Mouse (Mus musculus) CH12.LX (cell line): ENCODE results near the gene Dkkl1. TPM values are rescaled to one million over a fixed set of nuclear protein-coding genes. Genes with fewer than 3 reads are reported as not detected.

Source experiments
- DNase-seq: peaks from one replicate; pipeline ENCODE4 v3.0.0-alpha.2; 2013; ENCODE audit errors: extremely low read depth
- H3K27ac ChIP-seq: 2 replicates; pipeline ENCODE4 v1.5.1; 2012; ENCODE audit warnings: low read depth, mild to moderate bottlenecking, control low read depth, moderate library complexity; ENCODE audit not compliant: insufficient read depth
- H3K27me3 ChIP-seq: replicated peaks from 2 replicates; pipeline ENCODE3; 2012; ENCODE audit warnings: inconsistent platforms
- H3K36me3 ChIP-seq, 2 experiments: replicated peaks in 1 of 2; 2 replicates each; pipeline versions ENCODE3 to v1.6.1; 2012; ENCODE audit warnings: inconsistent platforms in 1 of 2, low read length in 1 of 2, mild to moderate bottlenecking in 1 of 2, mixed read lengths in 1 of 2, moderate library complexity in 1 of 2; ENCODE audit not compliant: control insufficient read depth in 1 of 2, insufficient read depth in 1 of 2
- H3K4me1 ChIP-seq, 2 experiments: 2 replicates each; pipeline ENCODE4 v1.6.1; 2012; ENCODE audit warnings: inconsistent platforms in 1 of 2, moderate library complexity in 1 of 2; ENCODE audit not compliant: insufficient read depth in 2 of 2, control insufficient read depth in 1 of 2
- H3K4me2 ChIP-seq: 2 replicates; pipeline ENCODE4 v1.6.1; 2012; ENCODE audit warnings: low read depth, mild to moderate bottlenecking, control low read depth; ENCODE audit not compliant: poor library complexity, insufficient read depth, severe bottlenecking
- H3K4me3 ChIP-seq, 3 experiments: fragments of 150-350 bp in 1 of 3; sonication (generic) in 1 of 3; replicated peaks in 1 of 3; 2 replicates each; pipeline versions ENCODE3 to v1.5.1; 2011 to 2012; ENCODE audit warnings: low read depth in 2 of 3, low read length in 2 of 3, mild to moderate bottlenecking in 2 of 3, moderate library complexity in 2 of 3, control low read depth in 1 of 3, improper control_type of control experiment in 1 of 3, inconsistent platforms in 1 of 3, mixed read lengths in 1 of 3; ENCODE audit not compliant: poor library complexity in 1 of 3
- H3K79me2 ChIP-seq: replicated peaks from 2 replicates; pipeline ENCODE4 v1.6.1; 2012; ENCODE audit warnings: mild to moderate bottlenecking, moderate library complexity; ENCODE audit not compliant: control insufficient read depth, poor library complexity, insufficient read depth, severe bottlenecking; ENCODE audit errors: extremely low read depth
- H3K9ac ChIP-seq: 2 replicates; pipeline ENCODE4 v1.6.1; 2012; ENCODE audit warnings: low read depth, mild to moderate bottlenecking, control low read depth, moderate library complexity; ENCODE audit not compliant: insufficient read depth
- H3K9me3 ChIP-seq: replicated peaks from 2 replicates; pipeline ENCODE3; 2012; ENCODE audit warnings: low read length, inconsistent platforms, mixed read lengths
- CHD2 ChIP-seq: IDR thresholded peaks from 2 replicates; pipeline ENCODE4 v1.6.1; 2011; ENCODE audit warnings: low read length, improper control_type of control experiment
- CTCF ChIP-seq, 2 experiments: IDR thresholded peaks in 1 of 2; conservative IDR thresholded peaks in 1 of 2; 2 replicates each; pipeline ENCODE4 v1.5.1; 2011 to 2012; ENCODE audit warnings: low read depth in 2 of 2, low read length in 2 of 2, improper control_type of control experiment in 1 of 2, inconsistent platforms in 1 of 2, mild to moderate bottlenecking in 1 of 2, moderate library complexity in 1 of 2
- ELF1 ChIP-seq: IDR thresholded peaks from 2 replicates; pipeline ENCODE4 v1.6.1; 2014; ENCODE audit warnings: low read depth, mild to moderate bottlenecking, inconsistent platforms, low read length, improper control_type of control experiment
- EP300 ChIP-seq: IDR thresholded peaks from 2 replicates; pipeline ENCODE4 v1.6.1; 2011; ENCODE audit warnings: low read length, improper control_type of control experiment
- ETS1 ChIP-seq: conservative IDR thresholded peaks from 2 replicates; pipeline ENCODE4 v1.6.1; 2012; ENCODE audit warnings: low read depth, mild to moderate bottlenecking, inconsistent platforms, low read length, improper control_type of control experiment, moderate library complexity
- GABPA ChIP-seq: IDR thresholded peaks from 2 replicates; pipeline ENCODE4 v1.6.1; 2012; ENCODE audit warnings: low read depth, low read length, improper control_type of control experiment, inconsistent platforms; ENCODE audit not compliant: insufficient replicate concordance
- HCFC1 ChIP-seq: IDR thresholded peaks from 2 replicates; pipeline ENCODE4 v1.6.1; 2012; ENCODE audit warnings: low read depth, mild to moderate bottlenecking, inconsistent platforms, low read length, improper control_type of control experiment
- IRF4 ChIP-seq: IDR thresholded peaks from 2 replicates; pipeline ENCODE4 v1.6.1; 2014; ENCODE audit warnings: low read depth, mild to moderate bottlenecking, inconsistent platforms, low read length, improper control_type of control experiment
- JUN ChIP-seq: IDR thresholded peaks from 2 replicates; pipeline ENCODE4 v1.6.1; 2011; ENCODE audit warnings: low read depth, mild to moderate bottlenecking, low read length, improper control_type of control experiment, moderate library complexity; ENCODE audit not compliant: insufficient read depth
- JUND ChIP-seq: conservative IDR thresholded peaks from 2 replicates; pipeline ENCODE4 v1.6.1; 2011; ENCODE audit warnings: low read depth, low read length, improper control_type of control experiment
- KAT2A ChIP-seq: IDR thresholded peaks from 2 replicates; pipeline ENCODE4 v1.6.1; 2012; ENCODE audit warnings: low read length, improper control_type of control experiment, inconsistent platforms; ENCODE audit not compliant: insufficient replicate concordance
- MAX ChIP-seq: IDR thresholded peaks from 2 replicates; pipeline ENCODE4 v1.6.1; 2011; ENCODE audit warnings: low read length, improper control_type of control experiment
- MEF2A ChIP-seq: IDR thresholded peaks from 2 replicates; pipeline ENCODE4 v1.6.1; 2014; ENCODE audit warnings: low read depth, mild to moderate bottlenecking, inconsistent platforms, low read length, improper control_type of control experiment, borderline replicate concordance
- MXI1 ChIP-seq: IDR thresholded peaks from 2 replicates; pipeline ENCODE4 v1.6.1; 2011; ENCODE audit warnings: mild to moderate bottlenecking, low read depth, low read length, improper control_type of control experiment
- NRF1 ChIP-seq: IDR thresholded peaks from 2 replicates; pipeline ENCODE4 v1.6.1; 2014; ENCODE audit warnings: low read depth, mild to moderate bottlenecking, inconsistent platforms, low read length, improper control_type of control experiment, moderate library complexity
- POLR2A ChIP-seq: IDR thresholded peaks from 2 replicates; pipeline ENCODE4 v1.6.1; 2011; ENCODE audit warnings: low read depth, mild to moderate bottlenecking, improper control_type of control experiment, low read length
- RAD21 ChIP-seq: IDR thresholded peaks from 2 replicates; pipeline ENCODE4 v1.6.1; 2011; ENCODE audit warnings: low read depth, mild to moderate bottlenecking, low read length, improper control_type of control experiment, moderate library complexity
- SMC3 ChIP-seq: IDR thresholded peaks from 2 replicates; pipeline ENCODE4 v1.6.1; 2011; ENCODE audit warnings: low read depth, low read length, improper control_type of control experiment
- TCF12 ChIP-seq: IDR thresholded peaks from 2 replicates; pipeline ENCODE4 v1.6.1; 2014; ENCODE audit warnings: low read depth, mild to moderate bottlenecking, inconsistent platforms, low read length, improper control_type of control experiment
- UBTF ChIP-seq: IDR thresholded peaks from 2 replicates; pipeline ENCODE4 v1.6.1; 2012; ENCODE audit warnings: low read depth, mild to moderate bottlenecking, inconsistent platforms, low read length, improper control_type of control experiment, moderate library complexity
- USF1 ChIP-seq: IDR thresholded peaks from 2 replicates; pipeline ENCODE4 v1.6.1; 2014; ENCODE audit warnings: low read depth, mild to moderate bottlenecking, inconsistent platforms, low read length, improper control_type of control experiment
- USF2 ChIP-seq: conservative IDR thresholded peaks from 2 replicates; pipeline ENCODE4 v1.6.1; 2011; ENCODE audit warnings: low read depth, low read length, improper control_type of control experiment
- ZC3H11A ChIP-seq: IDR thresholded peaks from 2 replicates; pipeline ENCODE4 v1.6.1; 2012; ENCODE audit warnings: low read depth, mild to moderate bottlenecking, inconsistent platforms, low read length, improper control_type of control experiment
- ZKSCAN1 ChIP-seq: IDR thresholded peaks from 2 replicates; pipeline ENCODE4 v1.6.1; 2012; ENCODE audit warnings: low read depth, inconsistent platforms, low read length, improper control_type of control experiment, borderline replicate concordance
- dilution Hi-C: fragments of 300-500 bp; cut with MboI; formaldehyde crosslinking; loops from 2 replicates; pipeline ENCODE4 v1.14.3; 2020; ENCODE audit warnings: low sequenced_read_pairs; ENCODE audit not compliant: extremely low pct_unique_long_range_greater_than_20kb, extremely low pct_ligation_motif_present
- in situ Hi-C: fragments of 300-500 bp; cut with MboI; formaldehyde crosslinking; loops from 3 replicates; pipeline ENCODE4 v1.14.3; 2019; ENCODE audit warnings: low sequenced_read_pairs, low pct_ligation_motif_present, low pct_unique_long_range_greater_than_20kb, mixed read lengths
- polyA plus RNA-seq: library from polyadenylated mRNA; unstranded; fragments of >175 nt; gene quantifications from 2 replicates; pipeline ENCODE4 v1.2.1, GENCODE M21; 2012; ENCODE audit warnings: low read depth; ENCODE audit not compliant: insufficient read length
- total RNA-seq, 2 experiments: library from RNA; depleted of rRNA; stranded (reverse); fragments of 300-350 nt in 1 of 2; fragments of >200 nt in 1 of 2; gene quantifications; 2 replicates each; pipeline ENCODE4 v1.2.3; 2012 to 2014

Dkkl1 gene
- total and polyA plus RNA-seq, 3 experiments, result 0.24 to 1.6 (median 0.44) TPM

DNA sequence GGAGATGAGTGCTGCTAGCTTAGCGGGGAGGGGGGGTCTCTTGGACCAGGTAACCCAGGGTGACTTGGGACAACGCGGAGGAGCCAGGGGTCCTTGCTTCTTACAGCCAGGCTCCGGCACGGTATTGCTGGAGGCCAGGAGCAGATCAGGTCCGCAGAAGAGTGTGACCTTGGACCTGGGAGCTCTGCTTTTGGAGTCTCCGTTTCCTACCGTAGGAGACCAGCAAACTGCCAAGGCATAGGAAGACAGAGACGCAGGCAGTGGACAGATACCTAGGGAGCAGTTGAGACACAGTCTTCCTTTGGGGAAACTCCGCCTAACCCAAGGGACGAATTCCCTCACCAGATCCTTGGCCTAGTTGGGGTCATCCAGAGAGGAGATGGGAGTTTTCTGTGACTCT is 46.2 kb downstream of the Dkkl1 start:
- in situ Hi-C loops (loop anchor here (10.0 kb wide), 1 partner anchor 139 kb away; no protein-coding TSS in a partner anchor), dilution Hi-C loops (no loop called here)
- peaks cover 0 to 4% of the 10 kb centered on the region in 2 experiments for H3K36me3 ChIP-seq
- peaks cover 25% of the 10 kb centered on the region for H3K9me3 ChIP-seq
- H3K4me3 ChIP-seq, result no peak overlapping the region
- TF ChIP-seq ETS1, result no peak
- TF ChIP-seq IRF4, result no peak
- no peak for TF ChIP-seq POLR2A
- TF ChIP-seq ZC3H11A, result no peak
- TF ChIP-seq JUN, result no peak
- no peak for TF ChIP-seq KAT2A
- no peak for TF ChIP-seq ZKSCAN1
- no peak for TF ChIP-seq USF2
- no peak for TF ChIP-seq ELF1
- no peak for TF ChIP-seq USF1
- TF ChIP-seq RAD21, result no peak
- no peak for TF ChIP-seq GABPA
- TF ChIP-seq EP300, result no peak
- TF ChIP-seq TCF12, result no peak
- TF ChIP-seq UBTF, result no peak
- TF ChIP-seq NRF1, result no peak
- TF ChIP-seq CTCF (conservative IDR thresholded peaks at IDR 0.05 in 1 of 2, IDR thresholded peaks at IDR 0.05 in 1 of 2; ENCODE audit: low read depth in 2 of 2, low read length in 2 of 2), result no peak
- TF ChIP-seq MEF2A, result no peak
- H3K4me1 ChIP-seq, result peaks cover 0 to 11% of the 10 kb centered on the region in 2 experiments; a peak in 3 of 4 replicates
- no peak for DNase-seq
- H3K79me2 ChIP-seq, result no peaks in the 10 kb centered on the region
- H3K27ac ChIP-seq, result no peak overlapping the region
- peaks cover 68% of the 10 kb centered on the region for H3K27me3 ChIP-seq
- no peak overlapping the region for H3K9ac ChIP-seq
- H3K4me2 ChIP-seq, result no peak overlapping the region

DNA sequence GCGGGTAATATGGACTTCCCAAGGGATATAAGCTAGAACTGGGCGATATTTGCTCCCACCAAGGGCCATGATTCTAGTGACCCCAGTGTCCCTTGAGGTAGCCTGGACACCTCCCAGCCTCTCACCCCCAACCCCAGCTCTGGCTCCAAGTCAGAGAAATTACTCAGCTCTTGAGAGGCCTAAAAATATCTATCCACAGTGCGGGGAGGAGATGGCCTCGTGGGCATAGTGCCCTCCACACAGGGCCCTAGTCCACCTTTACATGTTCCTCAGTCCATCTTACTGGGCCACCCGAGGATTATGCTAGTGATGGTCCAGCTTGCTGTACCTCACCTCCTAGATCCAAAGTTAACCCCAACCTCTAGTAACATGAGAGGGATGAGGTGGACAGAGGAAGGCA is 47.1 kb downstream of the Dkkl1 start:
- Histone ChIP-seq H3K79me2 (no peaks in the 10 kb centered on the region), H3K4me1 (peaks cover 0 to 11% of the 10 kb centered on the region in 2 experiments; a peak in 3 of 4 replicates), H3K4me2 (no peak overlapping the region)
- dilution Hi-C loops, result no loop called here
- TF ChIP-seq MXI1 (no peak), ZC3H11A (no peak), JUND (no peak), SMC3 (no peak), IRF4 (no peak), CHD2 (no peak), ELF1 (no peak), USF1 (no peak), MAX (no peak), GABPA (no peak), HCFC1 (no peak)
- TF ChIP-seq, all 38 proteins: peak for 0
- in situ Hi-C loops, result loop anchor here (10.0 kb wide), 1 partner anchor 140 kb away; no protein-coding TSS in a partner anchor
- Histone ChIP-seq H3K27me3 (peaks cover 63% of the 10 kb centered on the region), H3K27ac (no peak overlapping the region), H3K36me3 (peaks cover 0 to 12% of the 10 kb centered on the region in 2 experiments), H3K9ac (no peak overlapping the region), H3K4me3 (no peak overlapping the region), H3K9me3 (peaks cover 16% of the 10 kb centered on the region)
- no peak for DNase-seq
